Mouse (Mus musculus) hindbrain, embryonic 11.5 days (tissue): ENCODE measurements around the gene Samd4. TPM values are rescaled to one million over a fixed set of nuclear protein-coding genes. Genes with fewer than 3 reads are reported as not detected.
A peak's percentile ranks its signal among the peaks of the same experiment; 100 is the strongest.

ENCODE experiments used
- ATAC-seq: fragments of 200-750 bp; cut with Nextera tagmentation; 2 replicates; pipeline ENCODE4 v1.8.0; 2017; ENCODE audit warnings: mild to moderate bottlenecking, moderate TSS enrichment, moderate library complexity; ENCODE audit not compliant: low FRiP score
- DNase-seq: peaks from one replicate; pipeline ENCODE4 v3.0.0-alpha.2; 2015; ENCODE audit warnings: low spot score
- H3K27ac ChIP-seq: fragments of 300-500 bp; sonication (generic); 2 replicates; pipeline ENCODE4 v1.5.1; 2014; ENCODE audit warnings: mild to moderate bottlenecking, low read depth, low read length
- H3K27me3 ChIP-seq: fragments of 300-500 bp; sonication (generic); 2 replicates; pipeline ENCODE4 v1.6.1; 2014; ENCODE audit warnings: mild to moderate bottlenecking, low read length, moderate library complexity, mixed read lengths; ENCODE audit not compliant: control insufficient read depth, insufficient read depth
- H3K36me3 ChIP-seq: fragments of 300-500 bp; sonication (generic); 2 replicates; pipeline ENCODE4 v1.6.1; 2014; ENCODE audit warnings: mild to moderate bottlenecking, low read length, moderate library complexity, mixed read lengths; ENCODE audit not compliant: control insufficient read depth, insufficient read depth
- H3K4me1 ChIP-seq: fragments of 300-500 bp; sonication (generic); replicated peaks from 2 replicates; pipeline ENCODE4 v1.6.1; 2014; ENCODE audit warnings: low read length, mixed read lengths; ENCODE audit not compliant: control insufficient read depth, insufficient read depth
- H3K4me2 ChIP-seq: fragments of 300-500 bp; sonication (generic); replicated peaks from 2 replicates; pipeline ENCODE4 v1.6.1; 2014; ENCODE audit warnings: mild to moderate bottlenecking, low read depth, low read length
- H3K4me3 ChIP-seq: fragments of 300-500 bp; sonication (generic); 2 replicates; pipeline ENCODE4 v1.5.1; 2014; ENCODE audit warnings: low read depth, low read length
- H3K9ac ChIP-seq: fragments of 300-500 bp; sonication (generic); 2 replicates; pipeline ENCODE4 v1.6.1; 2014; ENCODE audit warnings: low read depth, low read length
- H3K9me3 ChIP-seq: fragments of 300-500 bp; sonication (generic); 2 replicates; pipeline ENCODE4 v1.6.1; 2016; ENCODE audit warnings: low read length; ENCODE audit not compliant: control insufficient read depth
- WGBS: fragments of 180-500 bp; shearing (Covaris S2); extraction: QIAGEN DNeasy Blood & Tissue Kit; methylation state at CpG from one replicate; pipeline ENCODE4 v1.1.7; 2014; 5-methylcytosine and 5-hydroxymethylcytosine counted together
- polyA plus RNA-seq: library from polyadenylated mRNA; unstranded; fragments of >200 nt; fragmentation: Nextera tagmentation; extraction: Ambion mirVana; gene quantifications from 2 replicates; pipeline ENCODE4 v1.2.1, GENCODE M21; 2014

The Samd4 gene
- polyA plus RNA-seq, 1 experiment from 2014 or later = 4.7 TPM

- Histone ChIP-seq H3K27ac (no peak overlapping the region), H3K9me3 (no peaks in the 10 kb centered on the region), H3K36me3 (no peaks in the 10 kb centered on the region), H3K4me3 (no peak overlapping the region), H3K4me1 (no peaks in the 10 kb centered on the region), H3K4me2 (no peak overlapping the region), H3K27me3 (no peaks in the 10 kb centered on the region), H3K9ac (no peak overlapping the region)
- no peak for ATAC-seq
- DNase-seq = no peak
- 93% methylated on average over 6 of the region's 6 CpGs for WGBS
These were observed 166.4 kb downstream of the Samd4 start for GRCm38 (mm10) chr14:47049051-47049450.

DNA sequence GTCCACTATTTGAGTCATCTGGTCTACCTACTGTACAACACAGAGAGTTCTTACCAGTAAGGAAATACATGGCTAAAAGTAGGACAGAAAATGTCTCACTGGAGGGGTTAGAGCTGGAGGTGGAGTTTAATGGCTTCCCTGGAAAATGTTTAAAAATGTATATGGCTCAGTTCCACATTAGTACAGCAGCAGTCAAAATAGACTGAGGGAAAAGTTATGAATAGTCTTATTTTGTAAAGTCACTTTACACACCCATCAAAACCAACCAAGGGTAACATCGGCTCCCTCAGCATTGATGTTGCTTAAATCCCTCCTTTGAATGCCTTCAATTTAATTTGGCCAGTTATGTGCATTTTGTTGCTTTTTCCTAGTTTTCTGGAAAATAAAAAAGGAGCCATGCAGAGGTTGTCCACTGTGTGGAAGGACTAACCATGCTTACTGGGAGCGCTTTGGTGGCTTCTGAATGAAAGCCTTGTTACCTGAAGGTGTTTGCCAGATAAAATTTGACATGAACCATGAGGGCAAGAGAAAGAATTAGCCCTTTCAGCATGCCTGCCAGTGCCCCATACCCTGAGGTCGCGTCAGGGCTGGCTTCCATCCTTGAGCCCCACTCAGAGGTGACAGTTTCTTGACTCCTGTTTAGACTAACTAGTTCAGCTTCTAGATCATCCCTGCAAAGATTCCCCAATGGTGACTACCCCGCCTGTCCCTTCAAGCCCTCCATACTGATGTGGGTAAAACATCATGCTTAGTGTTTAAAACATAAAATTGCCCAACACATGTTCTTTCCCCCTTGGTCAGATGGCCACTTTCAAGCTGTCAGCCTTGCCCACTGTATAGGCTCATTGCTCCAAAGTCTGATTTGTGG is 169.3 kb downstream of the Samd4 start:
- H3K27me3 ChIP-seq = no peaks in the 10 kb centered on the region
- H3K4me1 ChIP-seq = no peaks in the 10 kb centered on the region
- H3K4me2 ChIP-seq = no peak overlapping the region
- DNase-seq (no peak), ATAC-seq (no peak)
- no peak overlapping the region for H3K4me3 ChIP-seq
- H3K36me3 ChIP-seq = no peaks in the 10 kb centered on the region
- no peak overlapping the region for H3K27ac ChIP-seq
- 86% methylated on average over 5 of the region's 5 CpGs for WGBS
- no peak overlapping the region for H3K9ac ChIP-seq
- no peaks in the 10 kb centered on the region for H3K9me3 ChIP-seq

DNA sequence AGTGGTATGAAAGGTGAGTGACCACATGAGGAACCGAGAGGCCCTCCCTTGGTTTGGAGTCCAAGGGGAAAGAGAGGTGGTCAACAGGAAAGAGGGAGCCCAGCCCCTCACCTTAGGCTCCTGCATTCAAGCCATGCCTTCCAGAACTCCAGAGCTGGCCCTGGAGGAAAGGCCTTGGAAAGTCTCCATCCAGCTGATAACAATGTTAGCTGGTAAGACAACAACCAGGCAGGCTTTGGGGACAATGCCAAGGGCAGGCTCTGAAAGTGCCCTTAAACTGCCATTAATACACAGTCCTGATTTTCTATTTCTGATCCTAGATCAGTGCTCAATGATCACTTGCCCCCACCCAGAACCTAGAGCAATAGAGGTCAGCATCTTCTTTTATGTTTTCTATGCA is 170.4 kb downstream of the Samd4 start:
- Histone ChIP-seq H3K27me3 (no peaks in the 10 kb centered on the region), H3K4me1 (no peaks in the 10 kb centered on the region), H3K4me2 (no peak overlapping the region), H3K9ac (no peak overlapping the region), H3K36me3 (no peaks in the 10 kb centered on the region), H3K9me3 (no peaks in the 10 kb centered on the region), H3K27ac (no peak overlapping the region), H3K4me3 (no peak overlapping the region)
- DNase-seq (no peak), ATAC-seq (no peak)
- WGBS = 81% methylated on average over 1 of the region's 1 CpGs

GRCm38 (mm10) chr14:47053824-47054223 is 171.2 kb downstream of the Samd4 start:
- no peaks in the 10 kb centered on the region for H3K36me3 ChIP-seq

GRCm38 (mm10) chr14:47058969-47059368 is 176.3 kb downstream of the Samd4 start:
- Histone ChIP-seq H3K9ac (no peak overlapping the region), H3K27me3 (no peaks in the 10 kb centered on the region), H3K4me2 (no peak overlapping the region), H3K4me1 (no peaks in the 10 kb centered on the region), H3K27ac (no peak overlapping the region), H3K4me3 (no peak overlapping the region), H3K9me3 (no peaks in the 10 kb centered on the region), H3K36me3 (no peaks in the 10 kb centered on the region)
- WGBS = 97% methylated on average over 2 of the region's 2 CpGs
- DNase-seq (no peak), ATAC-seq (no peak)

More at GRCm38 (mm10) chr14:47053824-47054223, 171.2 kb downstream of the Samd4 start:
- H3K27me3 ChIP-seq = no peaks in the 10 kb centered on the region
- no peak overlapping the region for H3K27ac ChIP-seq
- no peaks in the 10 kb centered on the region for H3K4me1 ChIP-seq
- H3K4me3 ChIP-seq = no peak overlapping the region
- H3K9ac ChIP-seq = no peak overlapping the region
- H3K9me3 ChIP-seq = no peaks in the 10 kb centered on the region
- no peak overlapping the region for H3K4me2 ChIP-seq
- 88% methylated on average over 5 of the region's 5 CpGs for WGBS
- DNase-seq (no peak), ATAC-seq (no peak)

GRCm38 (mm10) chr14:47065067-47065466 is 182.4 kb downstream of the Samd4 start:
- H3K4me1 ChIP-seq = no peaks in the 10 kb centered on the region
- ATAC-seq = no peak
- no peak overlapping the region for H3K9ac ChIP-seq
- no peaks in the 10 kb centered on the region for H3K36me3 ChIP-seq
- H3K27ac ChIP-seq = no peak overlapping the region
- DNase-seq = no peak
- no peak overlapping the region for H3K4me2 ChIP-seq
- no peaks in the 10 kb centered on the region for H3K27me3 ChIP-seq
- 45% methylated on average over 5 of the region's 5 CpGs for WGBS
- H3K4me3 ChIP-seq = no peak overlapping the region
- no peaks in the 10 kb centered on the region for H3K9me3 ChIP-seq

DNA sequence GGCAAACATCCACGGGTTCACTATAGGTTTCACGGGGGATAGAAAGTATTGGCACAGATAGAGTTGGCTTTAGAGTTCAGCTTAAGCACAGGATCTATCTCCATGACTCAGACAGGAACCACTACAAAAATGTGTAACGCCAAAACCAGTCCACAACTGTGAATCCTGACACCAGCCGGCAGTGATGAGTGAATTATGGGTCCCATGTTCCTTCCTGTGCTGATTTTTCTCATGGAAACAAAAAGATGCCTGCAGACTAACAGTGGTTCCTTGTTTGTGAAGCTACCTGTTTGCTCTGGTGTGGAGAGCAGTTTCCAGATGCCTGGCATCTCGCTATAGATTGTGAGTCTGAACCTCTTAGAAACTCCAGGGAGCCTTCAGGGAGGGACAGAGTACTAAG is 184.2 kb downstream of the Samd4 start:
- no peak overlapping the region for H3K4me2 ChIP-seq
- no peaks in the 10 kb centered on the region for H3K4me1 ChIP-seq
- H3K36me3 ChIP-seq = no peaks in the 10 kb centered on the region
- no peaks in the 10 kb centered on the region for H3K27me3 ChIP-seq
- no peak overlapping the region for H3K4me3 ChIP-seq
- no peak overlapping the region for H3K9ac ChIP-seq
- H3K27ac ChIP-seq = no peak overlapping the region
- ATAC-seq (no peak), DNase-seq (no peak)
- H3K9me3 ChIP-seq = no peaks in the 10 kb centered on the region
- 87% methylated on average over 5 of the region's 5 CpGs for WGBS

- H3K36me3 ChIP-seq = no peaks in the 10 kb centered on the region
- DNase-seq = peak; percentile 22
- no peak for ATAC-seq
- no peaks in the 10 kb centered on the region for H3K4me1 ChIP-seq
- no peak overlapping the region for H3K9ac ChIP-seq
- no peak overlapping the region for H3K27ac ChIP-seq
- H3K4me2 ChIP-seq = no peak overlapping the region
- no peaks in the 10 kb centered on the region for H3K27me3 ChIP-seq
- no peak overlapping the region for H3K4me3 ChIP-seq
- 56% methylated on average over 18 of the region's 18 CpGs for WGBS
- no peaks in the 10 kb centered on the region for H3K9me3 ChIP-seq
These were observed 191.5 kb downstream of the Samd4 start for GRCm38 (mm10) chr14:47074045-47074666.
